Mouse (Mus musculus): ENCODE data around the gene Ryr3.

- TF ChIP-seq ZNF384 (IDR thresholded peaks at IDR 0.05; ENCODE audit: low read depth, low read length) (no peak), MAFK (IDR thresholded peaks at IDR 0.05; ENCODE audit: insufficient read depth, low read depth, low read length) (no peak), HCFC1 (IDR thresholded peaks at IDR 0.05; ENCODE audit: borderline replicate concordance, insufficient read depth, low read length) (no peak), CHD2 (IDR thresholded peaks at IDR 0.05; ENCODE audit: low read depth, low read length) (no peak)
Observed at GRCm38 (mm10) chr2:113092756-113093155, 124.1 kb downstream of the Ryr3 start.
